Mouse (Mus musculus) mesoderm, embryonic 11.5 days (tissue): ENCODE data around the gene Kbtbd8.

Experiments
- DNase-seq: peaks from one replicate; pipeline ENCODE4 v3.0.0-alpha.2; 2012; ENCODE audit warnings: low read depth, low spot score

Gene Kbtbd8

GRCm38 (mm10) chr6:95174311-95175143 is 57.5 kb downstream of the Kbtbd8 start:
- DNase-seq = peak; percentile 59
